Mouse (Mus musculus): ENCODE data around the gene Atxn3. TPM values are rescaled to one million over a fixed set of nuclear protein-coding genes. Genes with fewer than 3 reads are reported as not detected.

Gene Atxn3
- total RNA-seq (2021), result 1 to 10 TPM; 7.0 to 7.6 TPM
- long read RNA-seq, experiment 1, full-length matches to known transcripts, result 1 of 1 reads
- long read RNA-seq, experiment 1, partial matches to known transcripts, result 0 of 1 reads
- long read RNA-seq, experiment 1, other reads (novel, unspliced or antisense), result 0 of 1 reads
- long read RNA-seq, experiment 2, full-length matches to known transcripts, result 3 of 4 reads
- long read RNA-seq, experiment 2, partial matches to known transcripts, result 0 of 4 reads
- long read RNA-seq, experiment 2, other reads (novel, unspliced or antisense), result 1 of 4 reads

GRCm38 (mm10) chr12:101957942-101958544 is at the start of gene Atxn3:
Gene Atxn3 (minus strand): TSS chr12:101958246.
- peak; percentile 96 to 98 for DNase-seq (ENCODE audit: low spot score in 2 of 2)

GRCm38 (mm10) chr12:102000785-102001184 is 42.7 kb upstream of the Atxn3 start:
- no peak for DNase-seq (ENCODE audit: low spot score in 2 of 2)

- DNase-seq (ENCODE audit: low spot score in 2 of 2), result no peak
Measured at GRCm38 (mm10) chr12:101998929-101999328, 40.9 kb upstream of the Atxn3 start.

GRCm38 (mm10) chr12:101994576-101995467 is 36.8 kb upstream of the Atxn3 start:
- DNase-seq (ENCODE audit: low spot score in 2 of 2), result no peak

- no peak for DNase-seq (ENCODE audit: low spot score in 2 of 2)
Measured at GRCm38 (mm10) chr12:101987659-101988058, 29.6 kb upstream of the Atxn3 start.

- DNase-seq (ENCODE audit: low spot score in 2 of 2), result no peak
Measured at GRCm38 (mm10) chr12:101985110-101985509, 27.1 kb upstream of the Atxn3 start.

- DNase-seq (ENCODE audit: low spot score in 2 of 2), result no peak
Measured at GRCm38 (mm10) chr12:101982977-101983376, 24.9 kb upstream of the Atxn3 start.

GRCm38 (mm10) chr12:101981559-101981958 is 23.5 kb upstream of the Atxn3 start:
- DNase-seq (ENCODE audit: low spot score in 2 of 2), result no peak

- no peak for DNase-seq (ENCODE audit: low spot score in 2 of 2)
Measured at GRCm38 (mm10) chr12:101980266-101980665, 22.2 kb upstream of the Atxn3 start.

- no peak for DNase-seq (ENCODE audit: low spot score in 2 of 2)
Measured at GRCm38 (mm10) chr12:101979213-101979750, 21.2 kb upstream of the Atxn3 start.

- no peak for DNase-seq (ENCODE audit: low spot score in 2 of 2)
Measured at GRCm38 (mm10) chr12:101978588-101978987, 20.5 kb upstream of the Atxn3 start.

- no peak for DNase-seq (ENCODE audit: low spot score in 2 of 2)
Measured at GRCm38 (mm10) chr12:101978162-101978561, 20.1 kb upstream of the Atxn3 start.

- DNase-seq (ENCODE audit: low spot score in 2 of 2), result no peak
Measured at GRCm38 (mm10) chr12:101977404-101977915, 19.4 kb upstream of the Atxn3 start.

- no peak for DNase-seq (ENCODE audit: low spot score in 2 of 2)
Measured at GRCm38 (mm10) chr12:101976651-101977403, 18.8 kb upstream of the Atxn3 start.

- DNase-seq (ENCODE audit: low spot score in 2 of 2), result peak; percentile 63 to 87
Measured at GRCm38 (mm10) chr12:101975601-101976571, 17.8 kb upstream of the Atxn3 start, which contains the start of gene Cpsf2. Gene Cpsf2 (plus strand): TSS chr12:101975988.

GRCm38 (mm10) chr12:101975167-101975600 is 17.1 kb upstream of the Atxn3 start:
- no peak for DNase-seq (ENCODE audit: low spot score in 2 of 2)

- no peak for DNase-seq (ENCODE audit: low spot score in 2 of 2)
Measured at GRCm38 (mm10) chr12:101974571-101974970, 16.5 kb upstream of the Atxn3 start.

GRCm38 (mm10) chr12:101972230-101972629 is 14.2 kb upstream of the Atxn3 start:
- no peak for DNase-seq (ENCODE audit: low spot score in 2 of 2)

- DNase-seq (ENCODE audit: low spot score in 2 of 2), result no peak
Measured at GRCm38 (mm10) chr12:101971311-101971710, 13.3 kb upstream of the Atxn3 start.

All from gastrocnemius, postnatal 4 days (tissue).